Comparison of ENCODE assay signal across 19 mouse cellular contexts in genomic region chr14:115821657-115822056, GRCm38 (mm10).
DNase-seq lines count a peak whose midpoint lies in the region; ATAC-seq lines count a peak whose summit lies in the region.
"Had no signal": no experiment of that assay in that cellular context is flagged by ENCODE, and none has a peak within 500 bp of the region (broad histone marks: within the 10 kb centered on the region; RNA-seq: fewer than 3 reads in every experiment).

No protein-coding gene starts in this region.

- no peak overlapping the region for H3K27ac ChIP-seq in midbrain, embryonic 11.5 days (ENCODE audit: low read depth, low read length)
- no peak overlapping the region for H3K27ac ChIP-seq in midbrain, embryonic 10.5 days (replicated peaks)
- H3K27ac ChIP-seq in hindbrain, embryonic 16.5 days (ENCODE audit: low read depth, low read length) = no peak overlapping the region
- no peak overlapping the region for H3K27ac ChIP-seq in midbrain, embryonic 14.5 days (replicated peaks; ENCODE audit: low read depth, low read length)
- H3K27ac ChIP-seq: limb, embryonic 10.5 days; macrophage had no signal

- H3K9ac ChIP-seq in midbrain, embryonic 11.5 days (ENCODE audit: low read length) = no peak overlapping the region
- no peak overlapping the region for H3K9ac ChIP-seq in hindbrain, embryonic 16.5 days (ENCODE audit: low read depth, low read length)
- no peak overlapping the region for H3K9ac ChIP-seq in midbrain, embryonic 14.5 days (replicated peaks; ENCODE audit: low read length)

- 81% methylated on average over 7 of the region's 7 CpGs for WGBS in midbrain, embryonic 11.5 days
- 90% methylated on average over 7 of the region's 7 CpGs for WGBS in midbrain, embryonic 10.5 days
- WGBS in hindbrain, embryonic 16.5 days = 53% methylated on average over 7 of the region's 7 CpGs
- WGBS in midbrain, embryonic 14.5 days = 56% methylated on average over 7 of the region's 7 CpGs

- no peaks in the 10 kb centered on the region for H3K9me3 ChIP-seq in midbrain, embryonic 11.5 days (ENCODE audit: control insufficient read depth, low read length)
- H3K9me3 ChIP-seq in midbrain, embryonic 10.5 days (replicated peaks) = no peaks in the 10 kb centered on the region
- no peaks in the 10 kb centered on the region for H3K9me3 ChIP-seq in hindbrain, embryonic 16.5 days (ENCODE audit: control insufficient read depth, low read length)
- no peaks in the 10 kb centered on the region for H3K9me3 ChIP-seq in midbrain, embryonic 14.5 days (ENCODE audit: control insufficient read depth, low read length)
- H3K9me3 ChIP-seq: limb, embryonic 10.5 days had no signal

- no peak overlapping the region for H3K4me3 ChIP-seq in midbrain, embryonic 11.5 days (ENCODE audit: low read depth, low read length)
- H3K4me3 ChIP-seq in midbrain, embryonic 10.5 days = no peak overlapping the region
- no peak overlapping the region for H3K4me3 ChIP-seq in hindbrain, embryonic 16.5 days (ENCODE audit: low read length)
- H3K4me3 ChIP-seq in midbrain, embryonic 14.5 days (replicated peaks; ENCODE audit: low read depth, low read length) = no peak overlapping the region
- H3K4me3 ChIP-seq: limb, embryonic 10.5 days had no signal

- H3K36me3 ChIP-seq in midbrain, embryonic 11.5 days (ENCODE audit: control insufficient read depth, insufficient read depth, low read length) = no peaks in the 10 kb centered on the region
- H3K36me3 ChIP-seq in midbrain, embryonic 10.5 days = no peaks in the 10 kb centered on the region
- no peaks in the 10 kb centered on the region for H3K36me3 ChIP-seq in hindbrain, embryonic 16.5 days (ENCODE audit: control insufficient read depth, insufficient read depth, low read length)
- H3K36me3 ChIP-seq in midbrain, embryonic 14.5 days (ENCODE audit: control insufficient read depth, insufficient read depth, low read length) = no peaks in the 10 kb centered on the region
- H3K36me3 ChIP-seq: limb, embryonic 10.5 days had no signal

- no peaks in the 10 kb centered on the region for H3K4me1 ChIP-seq in midbrain, embryonic 11.5 days (ENCODE audit: control insufficient read depth, insufficient read depth, low read length)
- no peaks in the 10 kb centered on the region for H3K4me1 ChIP-seq in midbrain, embryonic 10.5 days
- no peaks in the 10 kb centered on the region for H3K4me1 ChIP-seq in hindbrain, embryonic 16.5 days (ENCODE audit: control insufficient read depth, insufficient read depth, low read depth, low read length)
- no peaks in the 10 kb centered on the region for H3K4me1 ChIP-seq in midbrain, embryonic 14.5 days (ENCODE audit: control insufficient read depth, insufficient read depth, low read length)
- H3K4me1 ChIP-seq: limb, embryonic 10.5 days had no signal

- peak; percentile 33; the same call in 1 of the 2 replicates for ATAC-seq in midbrain, embryonic 11.5 days (ENCODE audit: low FRiP score)
- peak; percentile 68; the same call in 1 of the 2 replicates for ATAC-seq in hindbrain, embryonic 16.5 days
- ATAC-seq in midbrain, embryonic 14.5 days (ENCODE audit: low FRiP score, low TSS enrichment) = peak; percentile 73; the same call in 1 of the 2 replicates

- no peaks in the 10 kb centered on the region for H3K27me3 ChIP-seq in midbrain, embryonic 11.5 days (ENCODE audit: control insufficient read depth, insufficient read depth, low read length)
- no peaks in the 10 kb centered on the region for H3K27me3 ChIP-seq in midbrain, embryonic 10.5 days (ENCODE audit: low read depth, poor library complexity, severe bottlenecking)
- no peaks in the 10 kb centered on the region for H3K27me3 ChIP-seq in hindbrain, embryonic 16.5 days (replicated peaks; ENCODE audit: control insufficient read depth, insufficient read depth, low read length)
- H3K27me3 ChIP-seq in midbrain, embryonic 14.5 days (ENCODE audit: control insufficient read depth, insufficient read depth, low read length) = no peaks in the 10 kb centered on the region

- DNase-seq in cerebellum, postnatal 10 days = peak; percentile 44 to 51
- no peak for DNase-seq in cerebellum, postnatal 36 days
- no peak for DNase-seq in midbrain, embryonic 11.5 days (ENCODE audit: low spot score, missing footprints)
- no peak for DNase-seq in midbrain, embryonic 10.5 days (ENCODE audit: low spot score)
- DNase-seq in midbrain, embryonic 14.5 days = peak; percentile 47
- DNase-seq in right cerebral cortex, adult 2 months (ENCODE audit: low spot score in 2 of 2) = no peak
- no peak for DNase-seq in MN1 (ENCODE audit: low spot score)
- DNase-seq: adrenal gland, adult 8-10 months; cerebellum, adult 8-10 months; gastrocnemius, postnatal 10 days; heart, adult 18-20 months; kidney, adult 18-20 months; kidney, postnatal 14 days; lung, adult 2 months; thymus, adult 18-20 months had no signal

- no peak overlapping the region for H3K4me2 ChIP-seq in midbrain, embryonic 11.5 days
- H3K4me2 ChIP-seq in hindbrain, embryonic 16.5 days (ENCODE audit: low read length) = no peak overlapping the region
- H3K4me2 ChIP-seq in midbrain, embryonic 14.5 days (ENCODE audit: low read length) = no peak overlapping the region
- H3K4me2 ChIP-seq: liver, embryonic 11.5 days had no signal

Comparison
In these comparisons a context has a peak if more than half of its experiments do, and no peak if none do; other contexts are left out.
1. DNase-seq: peak in cerebellum, postnatal 10 days (2 of 2) and midbrain, embryonic 14.5 days (single experiment); none in cerebellum, postnatal 36 days (0 of 2), midbrain, embryonic 11.5 days (single experiment), midbrain, embryonic 10.5 days (single experiment), right cerebral cortex, adult 2 months (0 of 2) and MN1 (single experiment).
2. Peak in every context shown above with its lines, with median percentiles within 50 percentile points of each other: ATAC-seq.